Mouse (Mus musculus): ENCODE measurements at regions not wholly inside any gene's neighbourhood (a gene's known extent, or its start where the extent isn't known, plus 50 kb on each side); places are given as distances from the start of the nearest gene placed in this dataset.

DNA sequence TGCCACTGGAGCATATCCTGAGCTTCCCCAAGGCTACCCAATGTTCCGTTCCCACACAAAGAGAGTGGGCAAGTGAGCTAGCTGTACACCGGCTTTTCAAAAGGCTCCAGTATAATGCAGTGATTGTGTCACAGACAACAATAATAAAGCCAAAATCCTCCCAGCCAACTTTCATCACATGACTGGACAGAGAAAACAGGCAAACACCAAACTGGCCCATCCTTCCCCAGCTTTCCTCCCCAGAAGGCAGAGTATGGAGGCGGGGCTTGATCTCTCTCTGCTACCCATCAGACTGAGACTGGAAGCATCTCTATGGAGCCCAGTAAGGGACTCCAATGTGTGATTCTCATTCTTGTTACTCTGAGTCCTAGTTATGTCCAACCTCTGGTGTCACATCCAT is 52.8 kb upstream of the Ncam1 start:
- WGBS, result 85% methylated on average over 3 of the region's 3 CpGs
- TF ChIP-seq CTCF (IDR thresholded peaks at IDR 0.05; ENCODE audit: low read depth), result no peak

GRCm38 (mm10) chr9:49849442-49849841 is 50.7 kb upstream of the Ncam1 start:
- H3K9me3 ChIP-seq (ENCODE audit: low read depth, low read length), result no peaks in the 10 kb centered on the region
- H3K4me1 ChIP-seq (ENCODE audit: insufficient read depth), result no peaks in the 10 kb centered on the region
- H3K4me2 ChIP-seq, result no peak overlapping the region
- H3K4me3 ChIP-seq (ENCODE audit: low read depth, low read length), result no peak overlapping the region
- H3K27me3 ChIP-seq (ENCODE audit: insufficient read depth, low read length), result no peaks in the 10 kb centered on the region
- no peak overlapping the region for H3K27ac ChIP-seq (ENCODE audit: low read depth)
- no peaks in the 10 kb centered on the region for H3K36me3 ChIP-seq (ENCODE audit: insufficient read depth)
- no peak overlapping the region for H3K9ac ChIP-seq
- WGBS, result 44% methylated on average over 2 of the region's 2 CpGs
- TF ChIP-seq CTCF (IDR thresholded peaks at IDR 0.05; ENCODE audit: low read depth), result no peak
- no peak for DNase-seq
- no peak for ATAC-seq (ENCODE audit: insufficient read depth)

More for the DNA sequence above, 52.8 kb upstream of the Ncam1 start:
- Histone ChIP-seq H3K9ac (no peak overlapping the region), H3K4me1 (ENCODE audit: insufficient read depth) (no peaks in the 10 kb centered on the region), H3K4me2 (no peak overlapping the region), H3K27me3 (ENCODE audit: insufficient read depth, low read length) (no peaks in the 10 kb centered on the region), H3K4me3 (ENCODE audit: low read depth, low read length) (no peak overlapping the region), H3K36me3 (ENCODE audit: insufficient read depth) (no peaks in the 10 kb centered on the region), H3K27ac (ENCODE audit: low read depth) (no peak overlapping the region), H3K9me3 (ENCODE audit: low read depth, low read length) (no peaks in the 10 kb centered on the region)
- ATAC-seq (ENCODE audit: insufficient read depth), result no peak
- DNase-seq, result no peak

- H3K4me3 ChIP-seq (ENCODE audit: low read depth, low read length), result no peak overlapping the region
- H3K4me1 ChIP-seq (ENCODE audit: insufficient read depth), result no peaks in the 10 kb centered on the region
- H3K4me2 ChIP-seq, result no peak overlapping the region
- WGBS, result 21% methylated on average over 6 of the region's 6 CpGs
- no peak overlapping the region for H3K9ac ChIP-seq
- no peak for DNase-seq
- H3K36me3 ChIP-seq (ENCODE audit: insufficient read depth), result no peaks in the 10 kb centered on the region
- no peak overlapping the region for H3K27ac ChIP-seq (ENCODE audit: low read depth)
- no peak for ATAC-seq (ENCODE audit: insufficient read depth)
- no peak for TF ChIP-seq CTCF (IDR thresholded peaks at IDR 0.05; ENCODE audit: low read depth)
- H3K27me3 ChIP-seq (ENCODE audit: insufficient read depth, low read length), result no peaks in the 10 kb centered on the region
- H3K9me3 ChIP-seq (ENCODE audit: low read depth, low read length), result no peaks in the 10 kb centered on the region
These were observed 50.2 kb upstream of the Ncam1 start for GRCm38 (mm10) chr9:49848943-49849342.

All from lung, embryonic 14.5 days (tissue).